Mouse (Mus musculus) MN1 (cell line): ENCODE measurements around the gene Mgat5.

Experiments
- DNase-seq: peaks from one replicate; pipeline ENCODE4 v3.0.0-alpha.2; 2016; ENCODE audit warnings: low spot score

Gene Mgat5

DNA sequence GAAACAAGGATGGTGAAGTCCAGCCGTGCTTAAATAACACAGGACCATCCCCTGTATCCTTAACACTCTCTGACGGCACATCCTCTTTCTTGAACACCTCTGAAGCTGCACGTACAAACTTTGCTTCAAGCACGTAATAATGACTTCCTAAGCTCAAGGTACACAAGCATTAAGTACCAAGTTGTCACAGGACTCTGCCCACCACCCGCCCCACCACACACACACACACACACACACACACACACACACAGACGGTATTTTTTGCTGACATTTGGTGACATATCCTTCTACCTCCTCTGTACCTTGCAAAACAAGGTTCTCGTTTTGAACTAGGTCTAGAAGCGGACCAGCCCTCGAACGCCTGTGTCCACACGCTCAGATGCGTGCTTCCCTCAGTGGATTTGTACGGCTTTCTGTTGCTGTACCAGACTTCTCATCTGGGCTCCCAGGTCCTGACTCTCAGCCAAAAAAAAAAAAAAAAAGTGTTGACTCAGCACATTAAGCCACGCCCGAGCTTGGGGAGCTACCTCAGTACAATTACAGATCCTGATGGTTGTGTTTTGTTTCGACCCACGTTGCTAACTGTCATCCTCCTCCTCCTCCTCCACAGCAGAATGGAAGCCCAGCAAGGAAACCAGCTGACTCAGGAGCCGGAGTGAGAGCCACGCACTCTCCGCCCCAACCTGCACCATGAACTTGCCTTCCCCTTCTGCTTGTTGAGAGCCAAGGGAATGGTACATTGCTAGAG, 101.4 kb downstream of the Mgat5 start:
- peak; percentile 10 for DNase-seq

DNA sequence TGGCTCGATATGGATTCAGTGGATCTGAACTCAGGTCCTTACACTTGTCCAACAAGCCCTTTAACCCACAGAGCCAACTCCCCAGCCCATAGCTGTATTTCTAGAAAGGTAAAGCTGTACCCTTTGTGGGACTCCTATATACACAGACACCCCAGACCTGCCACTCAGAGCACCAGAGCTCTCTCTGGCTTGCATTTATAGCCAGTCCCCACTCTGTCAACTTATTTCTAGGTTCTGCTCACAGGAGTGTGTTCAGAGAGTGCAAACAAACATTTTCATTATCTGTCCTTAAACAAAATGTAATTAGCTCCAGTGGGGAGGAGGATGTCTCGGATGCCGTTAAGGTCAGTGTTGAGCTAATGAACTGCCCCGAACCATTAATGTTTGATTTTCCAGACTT, 102.5 kb downstream of the Mgat5 start:
- no peak for DNase-seq

DNA sequence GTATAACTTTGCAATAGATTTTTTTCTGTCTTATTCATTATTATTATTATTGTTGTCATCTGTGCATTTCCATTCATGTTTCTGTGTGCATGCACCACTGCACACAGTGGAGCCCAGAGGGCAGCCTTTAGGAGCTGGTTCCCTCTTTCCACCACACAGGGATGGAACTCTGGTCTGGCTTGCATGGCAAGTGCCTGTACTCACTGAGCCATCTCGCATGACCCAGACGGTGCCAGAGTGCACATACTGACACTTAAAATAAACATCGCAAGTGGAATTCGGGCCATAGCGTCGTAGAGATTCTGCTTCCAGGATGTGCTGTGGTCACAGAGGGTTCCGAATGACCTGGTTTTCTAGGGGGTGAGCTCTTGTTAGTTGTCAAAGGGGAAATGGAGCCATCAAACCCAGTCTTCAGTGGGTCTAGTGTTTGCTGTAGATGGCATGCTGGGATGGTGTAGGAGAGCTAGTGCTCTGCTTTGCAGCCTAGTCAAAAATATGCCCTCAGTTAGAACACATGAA, 103.5 kb downstream of the Mgat5 start:
- DNase-seq: no peak

DNA sequence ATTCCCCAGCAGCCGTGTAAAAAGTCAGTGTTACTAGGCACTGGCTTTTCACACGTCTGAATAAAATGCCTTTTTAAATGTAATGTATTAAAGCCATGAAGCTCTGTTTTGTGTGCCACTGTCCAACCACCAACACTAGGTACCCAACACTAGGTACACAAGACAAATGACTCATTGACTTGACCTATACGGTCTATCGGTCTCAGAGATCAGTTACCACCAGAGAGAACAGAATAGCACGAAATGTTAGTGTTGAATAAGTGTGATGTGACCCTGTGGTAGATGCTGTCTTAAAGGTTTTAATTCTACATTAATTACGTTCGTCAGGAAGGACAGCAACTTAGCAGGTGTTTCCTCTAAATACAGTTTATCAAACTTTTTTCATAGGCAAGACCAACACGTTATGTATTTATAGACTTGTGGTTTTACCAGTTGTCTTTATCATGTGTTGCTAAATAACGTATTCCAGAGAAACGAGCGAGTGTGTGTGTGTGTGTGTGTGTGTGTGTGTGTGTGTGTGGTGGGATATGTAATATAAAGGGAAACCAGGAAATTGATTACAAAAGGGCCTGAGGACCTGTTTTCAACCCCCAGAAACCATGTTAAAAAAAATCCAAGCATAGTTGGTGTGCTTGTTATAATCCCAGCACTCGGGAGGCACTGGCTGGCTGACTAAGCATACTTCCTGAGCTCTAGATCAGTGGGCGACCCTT, 104.3 kb downstream of the Mgat5 start:
- DNase-seq: no peak

DNA sequence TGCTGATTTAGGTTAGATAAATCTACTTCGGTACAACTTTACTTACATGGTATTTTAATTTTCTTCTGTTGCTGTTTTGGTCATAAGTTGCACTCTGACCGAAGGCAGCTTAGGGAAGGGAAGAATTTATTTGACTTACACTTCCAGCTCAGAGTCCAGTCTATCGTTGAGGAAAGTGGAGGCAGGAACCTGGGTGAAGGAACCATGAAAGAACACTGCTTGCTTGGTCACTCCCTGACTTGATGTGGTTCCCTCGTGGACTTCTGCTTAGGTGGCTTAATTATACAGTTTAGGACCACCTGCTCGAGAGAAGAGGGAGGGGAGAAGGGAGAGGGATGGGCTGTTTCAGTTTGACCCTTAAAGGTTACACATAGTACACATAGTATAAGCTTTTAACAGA, 105.2 kb downstream of the Mgat5 start:
- DNase-seq: no peak

DNA sequence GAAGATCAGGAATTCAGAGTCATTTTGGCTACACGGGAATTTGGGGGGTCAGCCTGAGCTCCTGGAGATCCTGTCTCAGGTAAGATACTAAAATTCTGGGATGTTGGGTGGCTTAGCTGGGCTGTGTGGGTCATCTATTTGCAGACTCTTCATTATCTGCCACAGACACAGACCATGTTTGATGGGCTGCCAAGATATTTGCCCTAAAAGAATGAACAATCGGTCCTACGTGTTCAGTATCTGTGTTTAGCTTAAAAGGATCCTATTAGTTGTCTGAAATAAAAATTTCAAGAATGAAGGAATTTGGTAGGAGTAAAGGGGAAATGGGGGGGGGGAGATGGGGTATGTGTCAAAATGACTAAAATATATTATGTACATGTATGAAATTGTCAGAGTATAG, 105.9 kb downstream of the Mgat5 start:
- no peak for DNase-seq

DNA sequence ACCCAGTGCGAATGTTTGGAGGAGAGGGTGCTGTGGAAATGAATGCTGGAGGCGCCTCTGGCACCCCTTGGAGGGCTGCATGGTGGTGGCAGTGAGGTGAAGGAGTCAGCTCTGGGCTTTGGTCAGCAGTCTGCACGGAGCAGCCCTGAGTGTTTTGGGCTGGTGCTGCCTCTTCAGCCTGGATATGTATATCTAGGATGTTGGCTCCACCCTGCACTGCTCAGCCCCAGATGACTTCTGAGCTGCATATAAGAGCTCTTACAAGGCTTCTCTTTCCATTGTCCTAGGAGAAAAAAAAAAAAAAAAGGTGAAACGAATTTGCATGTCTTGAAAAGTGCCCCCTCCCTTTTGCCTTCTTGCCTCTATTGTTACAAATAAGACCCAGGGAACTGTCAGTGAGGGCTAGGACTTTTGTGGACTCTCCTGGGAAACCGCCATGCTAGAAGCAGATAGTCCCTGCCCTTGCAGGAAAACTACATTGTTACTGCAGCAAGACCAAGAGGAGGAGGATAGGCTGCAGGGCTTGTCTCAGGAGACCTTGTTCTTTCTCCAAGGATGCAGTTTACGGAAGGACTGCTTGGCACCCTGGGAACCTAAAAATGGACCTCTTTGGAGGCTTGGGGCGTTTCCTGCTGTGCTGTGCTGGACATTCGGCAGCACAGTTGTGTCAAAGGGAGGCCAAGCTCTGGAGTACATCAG, 109.0 kb downstream of the Mgat5 start:
- DNase-seq: no peak

DNA sequence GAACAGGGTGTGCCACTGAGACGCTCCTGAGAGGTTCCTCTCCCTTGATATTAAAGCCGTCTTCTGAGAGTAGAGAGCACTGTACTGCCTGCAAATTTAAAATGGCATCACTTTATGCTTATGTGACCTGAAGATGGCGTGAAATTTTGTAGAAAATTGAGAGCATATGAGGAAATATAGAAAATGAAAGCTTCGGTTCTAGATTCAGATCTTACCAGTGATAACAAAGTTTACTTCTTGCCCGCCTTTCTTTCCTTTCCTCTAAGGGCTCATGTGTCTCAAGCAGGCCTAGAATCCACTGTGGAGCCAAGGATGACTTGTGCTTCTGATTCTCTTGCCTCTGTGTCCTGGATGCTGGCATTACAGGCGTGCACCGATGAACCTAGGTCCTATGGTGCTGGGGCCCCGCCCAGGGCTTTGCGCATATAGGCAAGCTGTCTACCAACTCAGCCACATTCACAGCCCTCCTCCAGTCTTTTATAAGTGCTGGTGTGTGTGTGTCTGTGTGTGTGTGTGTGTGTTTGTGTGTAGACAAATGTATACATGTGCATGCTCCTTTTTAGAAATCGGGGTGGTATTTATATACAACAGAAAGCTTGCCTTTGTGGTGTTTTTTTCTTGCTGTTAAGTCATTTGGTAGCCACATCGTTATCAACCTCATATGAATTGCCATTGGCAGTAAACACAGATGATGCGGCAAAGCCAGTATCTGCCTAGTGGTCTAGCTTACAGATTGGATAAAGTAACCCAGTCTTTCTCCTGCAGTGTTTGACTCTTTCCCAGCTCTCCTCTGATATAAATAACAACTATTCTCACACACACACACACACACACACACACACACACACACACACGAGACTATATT, 111.2 kb downstream of the Mgat5 start:
- DNase-seq: no peak

DNA sequence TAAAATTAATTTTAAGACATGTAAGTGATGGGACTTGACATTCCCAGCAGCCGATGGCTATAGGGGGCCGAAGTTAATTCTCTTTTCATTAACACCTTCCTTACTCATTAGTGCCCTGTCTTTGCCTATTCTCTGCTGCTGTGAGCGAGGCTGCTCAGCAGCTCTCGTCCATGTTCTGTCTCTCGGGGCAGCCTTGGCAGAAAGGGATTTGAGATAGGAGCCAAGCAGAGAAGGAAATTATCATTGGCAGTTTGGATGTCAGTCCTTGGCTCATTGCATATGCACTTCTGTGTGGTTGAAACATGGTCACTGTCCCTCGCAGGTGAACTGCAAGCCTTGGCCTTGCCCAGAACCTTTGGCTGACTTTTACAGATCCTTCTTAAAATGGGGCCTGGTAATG, 111.8 kb downstream of the Mgat5 start:
- DNase-seq: no peak

DNA sequence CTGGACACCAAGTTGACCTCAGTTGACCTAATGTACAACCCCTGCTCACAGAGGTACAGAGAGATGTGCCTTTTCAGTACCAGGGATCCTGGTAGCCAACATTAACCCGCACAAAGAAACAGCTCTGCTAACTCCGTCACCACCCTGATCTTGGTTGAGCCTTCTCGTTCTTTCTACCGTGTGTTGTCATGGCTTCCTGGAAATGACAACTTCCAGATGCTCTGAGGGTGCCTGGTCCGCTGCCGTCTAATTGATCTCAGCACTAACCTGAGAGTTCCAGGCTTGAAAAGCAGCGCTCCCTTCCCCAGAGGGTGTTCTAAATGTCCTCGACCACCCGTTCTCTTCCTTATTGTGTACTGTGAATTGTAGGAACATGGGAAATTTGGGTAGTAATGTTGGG, 112.7 kb downstream of the Mgat5 start:
- peak; percentile 50 for DNase-seq

DNA sequence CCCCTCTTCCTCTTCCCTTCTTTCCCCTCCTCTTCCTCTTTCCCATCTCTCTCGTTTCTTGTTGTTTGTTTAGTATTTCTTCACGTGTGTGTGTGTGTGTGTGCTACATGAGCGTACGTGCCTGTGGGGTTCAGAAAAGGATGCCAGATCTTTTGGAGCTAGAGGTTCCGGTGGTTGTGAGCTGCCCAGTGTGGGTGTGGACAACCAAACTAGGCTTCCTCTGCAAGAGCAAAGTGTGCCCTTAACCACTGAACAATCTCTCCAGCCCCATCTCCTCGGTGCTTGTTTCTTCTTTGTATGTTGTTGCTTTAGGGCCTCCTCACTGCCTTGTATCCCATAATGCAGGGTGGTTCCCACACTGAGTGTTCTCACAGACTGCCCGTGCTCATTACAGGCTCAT, 113.7 kb downstream of the Mgat5 start:
- DNase-seq: no peak

DNA sequence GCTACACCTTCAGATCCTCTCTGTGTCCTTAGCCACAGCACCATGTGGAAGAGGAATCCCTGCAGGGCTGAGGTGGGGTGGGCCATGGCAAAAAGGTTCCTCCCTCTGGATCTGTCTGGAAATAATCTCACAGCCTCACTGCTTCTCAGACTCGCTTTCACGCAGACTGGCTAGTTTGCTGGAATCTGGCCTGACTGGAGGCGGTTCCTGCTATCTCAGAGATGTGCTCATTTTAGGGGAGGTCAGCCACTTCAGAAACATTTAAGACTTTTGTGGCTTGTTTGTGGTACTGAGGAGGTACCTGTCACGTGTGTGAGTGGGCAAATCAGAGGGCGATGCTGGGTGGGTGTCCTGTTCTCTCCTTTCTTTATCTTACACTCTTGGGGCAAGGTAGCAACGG, 115.0 kb downstream of the Mgat5 start:
- no peak for DNase-seq

DNA sequence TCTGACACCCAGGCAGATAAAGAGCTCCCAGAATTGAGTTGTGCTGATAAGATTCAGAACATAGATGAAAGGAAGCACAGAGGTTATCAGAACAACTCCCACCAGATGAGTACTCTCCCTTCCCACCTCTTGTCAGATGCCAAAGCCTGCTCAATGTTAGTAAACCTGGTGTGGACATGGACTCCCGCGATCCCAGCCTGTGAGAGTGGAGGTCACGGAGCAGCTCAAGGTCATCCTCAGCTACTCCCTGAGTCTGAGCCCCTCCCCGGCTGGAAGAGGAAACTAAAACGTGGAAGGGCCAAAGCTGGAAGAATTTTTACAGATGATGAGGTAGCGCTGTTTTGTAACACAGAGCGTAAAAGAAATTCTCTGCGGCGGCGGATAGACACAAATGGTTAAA, 116.1 kb downstream of the Mgat5 start:
- DNase-seq: no peak

DNA sequence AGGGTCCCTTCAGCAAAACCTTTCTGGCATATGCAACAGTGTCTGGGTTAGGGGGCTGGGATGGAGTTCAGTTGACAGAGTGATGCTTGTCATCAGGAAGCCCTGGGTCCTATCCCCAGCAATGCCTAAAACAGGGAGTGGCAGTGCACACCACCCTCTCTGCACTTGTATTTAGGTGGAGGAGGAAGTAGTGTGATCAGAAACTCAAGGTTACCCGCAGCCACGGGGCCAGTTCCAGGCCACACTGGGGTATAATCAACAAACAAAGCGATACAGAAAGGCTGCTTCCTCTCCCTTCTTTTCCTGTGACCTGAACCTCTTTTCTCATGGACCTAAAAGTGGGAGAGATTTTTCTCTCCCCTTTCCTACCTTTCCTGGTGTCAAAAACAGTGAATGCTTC, 116.8 kb downstream of the Mgat5 start:
- DNase-seq: no peak

DNA sequence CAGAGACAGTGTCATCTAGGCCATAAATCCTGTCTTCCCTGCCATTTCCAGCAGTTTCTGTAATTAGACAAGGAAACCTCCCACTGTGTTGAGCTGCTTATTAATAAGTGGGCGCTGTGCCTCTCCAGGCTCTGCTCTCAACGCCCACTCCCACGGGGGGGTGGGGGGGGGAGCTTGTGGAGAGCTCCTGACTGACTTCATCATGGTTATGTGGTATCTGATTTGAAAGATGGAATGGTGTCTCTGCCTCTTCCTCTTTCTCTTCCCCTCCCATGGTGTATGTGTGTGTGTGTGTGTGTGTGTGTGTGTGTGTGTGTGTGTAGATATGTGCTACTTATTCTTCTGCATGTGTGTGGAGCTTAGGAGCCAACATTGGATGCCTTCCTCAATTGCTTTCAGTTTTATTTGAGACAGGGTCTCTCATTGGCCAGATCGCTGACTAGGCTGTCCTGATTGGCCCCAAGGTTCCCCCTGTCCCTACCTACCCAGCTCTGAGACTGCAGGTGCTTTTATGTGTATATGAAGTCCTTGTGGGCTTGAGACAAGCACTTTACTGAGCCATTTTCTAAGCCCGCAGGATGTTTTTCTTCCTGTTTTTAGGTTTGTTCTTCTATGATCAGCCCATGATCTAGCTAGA, 117.5 kb downstream of the Mgat5 start:
- no peak for DNase-seq

DNA sequence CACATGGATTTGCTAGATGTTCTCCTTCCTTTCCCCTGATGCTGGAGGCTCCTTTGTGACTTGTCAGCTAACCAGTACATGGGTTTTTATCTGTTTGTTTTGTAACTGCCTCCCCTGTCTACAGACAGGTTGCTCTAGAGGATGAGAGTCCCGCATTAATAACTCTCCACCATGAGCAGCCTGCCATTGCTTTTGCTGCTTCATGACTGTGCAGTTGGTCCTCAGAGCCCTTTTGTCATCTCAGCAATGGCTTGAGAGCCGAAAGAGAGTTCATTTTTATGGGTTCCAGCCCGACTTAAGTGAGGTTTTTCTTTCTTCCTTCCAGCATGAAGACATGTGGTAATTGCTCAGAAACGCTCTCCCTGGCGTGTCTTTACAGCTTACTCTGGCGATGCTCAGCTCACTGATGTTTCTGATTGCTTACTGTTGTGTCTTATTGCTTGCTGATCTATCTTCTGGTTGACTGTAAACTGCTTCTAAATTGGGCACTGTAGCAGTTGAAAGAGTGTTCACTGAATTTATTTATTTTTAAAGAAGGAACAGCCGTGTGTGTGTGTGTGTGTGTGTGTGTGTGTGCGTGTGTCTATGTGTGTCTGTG, 120.9 kb downstream of the Mgat5 start:
- DNase-seq: no peak

DNA sequence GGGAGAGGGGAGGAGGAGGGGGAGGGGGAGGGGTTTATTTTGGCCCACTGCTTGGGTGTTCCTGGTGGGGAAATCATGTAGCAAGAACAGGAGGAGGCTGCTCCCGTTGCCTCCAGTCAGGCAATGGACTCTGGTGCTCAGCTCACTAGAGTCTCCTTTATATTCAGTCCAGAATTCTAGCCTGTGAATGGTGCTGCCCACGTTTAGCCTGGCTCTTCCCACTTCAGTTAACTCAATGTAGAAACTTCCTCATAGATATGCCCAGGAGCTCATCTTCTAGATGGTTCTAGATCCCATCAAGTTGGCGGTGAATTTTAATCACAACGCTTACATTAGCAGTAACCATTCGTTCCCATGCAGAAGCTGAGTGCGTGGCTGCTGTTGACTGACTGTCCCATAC, 123.0 kb downstream of the Mgat5 start:
- DNase-seq: no peak

DNA sequence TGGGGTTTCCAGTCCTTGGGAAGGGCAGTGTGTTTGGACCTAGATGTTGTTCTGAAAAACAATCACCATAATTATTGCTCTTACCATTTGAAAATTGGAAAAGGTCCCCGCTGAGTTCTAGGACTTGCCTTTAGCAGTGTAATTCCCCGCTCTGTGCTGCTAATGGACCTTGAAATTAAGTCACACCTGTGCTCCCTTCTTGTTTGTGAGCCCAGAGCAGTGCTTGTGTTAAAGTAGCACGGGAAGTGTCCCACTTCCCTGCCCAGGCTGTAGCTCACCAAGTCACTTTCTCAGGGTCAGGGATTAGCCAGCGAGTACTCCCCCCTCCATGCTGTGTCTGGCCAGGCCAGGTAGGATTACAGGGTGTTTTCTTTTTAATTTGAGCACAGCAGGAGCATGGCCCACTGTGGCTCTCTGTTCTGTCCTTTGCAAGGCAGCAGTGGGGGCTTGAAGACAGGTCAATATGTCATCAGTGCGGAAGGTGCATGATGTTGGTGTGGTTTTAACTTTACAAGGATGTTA, 123.6 kb downstream of the Mgat5 start:
- DNase-seq: no peak

DNA sequence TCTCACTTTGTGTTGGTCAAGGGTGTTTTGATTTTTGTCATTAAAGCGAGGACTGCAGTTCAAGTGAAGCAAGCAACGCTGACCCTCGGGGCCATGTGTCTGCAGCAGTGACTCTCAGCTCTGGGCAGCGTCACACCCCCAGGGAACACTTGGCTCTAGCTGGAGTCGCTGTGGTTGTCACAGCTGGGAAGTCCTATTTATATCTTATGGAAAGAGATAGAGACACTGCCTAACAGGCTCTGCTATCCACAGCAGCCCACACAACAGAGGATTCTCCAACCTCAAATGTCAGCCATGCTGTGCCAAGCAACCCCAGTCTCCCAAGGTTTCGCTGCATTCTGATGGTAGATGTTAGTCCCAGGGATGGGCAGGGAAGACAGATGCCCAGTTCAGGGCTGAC, 125.0 kb downstream of the Mgat5 start:
- DNase-seq: no peak

DNA sequence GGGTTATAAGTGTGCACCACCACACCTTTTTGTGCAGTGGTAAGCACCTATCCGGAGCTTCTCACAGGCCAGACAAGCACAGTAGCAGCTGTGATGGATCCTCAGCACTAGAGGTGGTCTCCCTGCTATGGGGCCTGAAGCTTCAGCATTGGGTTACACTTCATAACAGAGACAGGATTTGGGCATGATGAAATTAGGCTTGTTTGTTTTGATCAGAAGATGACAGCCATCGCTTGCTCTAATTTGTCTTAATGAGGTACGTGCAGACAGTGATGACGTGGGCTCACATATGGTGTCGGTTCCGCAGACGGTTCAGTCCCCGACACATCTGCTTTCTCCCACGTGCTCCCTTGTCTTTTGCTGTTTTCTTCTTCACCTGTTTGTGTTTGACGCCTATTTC, 132.9 kb downstream of the Mgat5 start:
- DNase-seq: no peak
